Mouse (Mus musculus) NIH3T3 (cell line): ENCODE results near the gene Six1.

ENCODE experiments used
- DNase-seq: peaks from one replicate; pipeline ENCODE4 v3.0.0-alpha.2; 2012; ENCODE audit warnings: low read depth

The Six1 gene

DNA sequence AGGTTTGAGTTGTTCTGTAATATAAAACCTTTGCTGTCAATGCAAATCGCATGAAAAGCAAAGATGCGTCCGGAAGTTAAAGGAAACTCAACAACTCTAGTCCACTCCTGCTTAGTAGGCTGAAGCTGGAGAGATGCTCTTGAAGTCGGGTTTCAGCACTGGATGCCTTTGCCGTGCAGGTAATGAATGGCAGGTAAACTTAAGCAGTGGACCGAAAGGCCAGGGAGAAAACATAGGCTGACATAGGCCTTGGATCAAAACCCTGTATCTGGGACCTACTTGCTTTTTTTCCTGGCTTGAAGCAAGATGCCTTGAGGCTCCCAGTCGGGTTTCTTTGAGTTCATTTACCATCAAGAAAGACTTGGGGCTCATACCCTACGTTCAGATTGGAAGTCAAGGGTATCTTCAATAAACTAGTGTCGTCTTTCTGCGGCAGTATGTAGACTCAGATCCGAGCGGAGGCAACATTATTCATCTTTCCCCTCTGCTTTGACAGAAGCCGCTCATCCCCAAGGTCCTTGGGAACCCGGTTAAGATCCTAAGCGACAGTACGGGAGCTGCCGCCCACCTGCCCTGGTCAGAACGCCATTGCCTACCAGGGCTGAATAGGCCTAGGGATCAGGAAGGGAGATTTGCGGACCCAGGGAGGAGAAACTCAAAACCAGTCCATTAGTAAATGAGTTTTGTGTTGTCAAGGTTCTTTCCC lies 4.0 kb downstream of the Six1 start:
- no peak for DNase-seq

DNA sequence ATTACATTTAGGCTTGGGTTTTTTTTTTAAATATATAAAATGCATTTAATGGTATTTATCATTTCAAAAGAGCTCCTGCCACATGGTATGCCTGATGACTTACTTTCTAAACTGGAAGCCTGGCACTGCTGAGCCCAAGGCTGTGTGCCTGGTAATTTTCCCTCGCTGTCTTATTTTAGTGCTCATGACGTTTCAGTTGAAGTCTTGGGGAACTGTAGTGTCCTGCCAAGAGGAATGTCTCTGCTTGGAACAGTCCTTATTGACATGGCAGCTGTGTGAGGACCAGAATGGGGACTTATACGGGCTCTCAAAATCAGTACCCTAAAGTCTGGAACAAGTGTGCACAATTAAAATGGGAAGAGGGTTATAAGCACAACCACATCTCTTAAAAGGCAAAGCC lies 5.2 kb downstream of the Six1 start:
- DNase-seq: no peak

- DNase-seq: no peak
These were observed 6.1 kb downstream of the Six1 start for GRCm38 (mm10) chr12:73047576-73047975.

- peak; percentile 95 for DNase-seq
These were observed 7.0 kb downstream of the Six1 start for GRCm38 (mm10) chr12:73046607-73047180.

DNA sequence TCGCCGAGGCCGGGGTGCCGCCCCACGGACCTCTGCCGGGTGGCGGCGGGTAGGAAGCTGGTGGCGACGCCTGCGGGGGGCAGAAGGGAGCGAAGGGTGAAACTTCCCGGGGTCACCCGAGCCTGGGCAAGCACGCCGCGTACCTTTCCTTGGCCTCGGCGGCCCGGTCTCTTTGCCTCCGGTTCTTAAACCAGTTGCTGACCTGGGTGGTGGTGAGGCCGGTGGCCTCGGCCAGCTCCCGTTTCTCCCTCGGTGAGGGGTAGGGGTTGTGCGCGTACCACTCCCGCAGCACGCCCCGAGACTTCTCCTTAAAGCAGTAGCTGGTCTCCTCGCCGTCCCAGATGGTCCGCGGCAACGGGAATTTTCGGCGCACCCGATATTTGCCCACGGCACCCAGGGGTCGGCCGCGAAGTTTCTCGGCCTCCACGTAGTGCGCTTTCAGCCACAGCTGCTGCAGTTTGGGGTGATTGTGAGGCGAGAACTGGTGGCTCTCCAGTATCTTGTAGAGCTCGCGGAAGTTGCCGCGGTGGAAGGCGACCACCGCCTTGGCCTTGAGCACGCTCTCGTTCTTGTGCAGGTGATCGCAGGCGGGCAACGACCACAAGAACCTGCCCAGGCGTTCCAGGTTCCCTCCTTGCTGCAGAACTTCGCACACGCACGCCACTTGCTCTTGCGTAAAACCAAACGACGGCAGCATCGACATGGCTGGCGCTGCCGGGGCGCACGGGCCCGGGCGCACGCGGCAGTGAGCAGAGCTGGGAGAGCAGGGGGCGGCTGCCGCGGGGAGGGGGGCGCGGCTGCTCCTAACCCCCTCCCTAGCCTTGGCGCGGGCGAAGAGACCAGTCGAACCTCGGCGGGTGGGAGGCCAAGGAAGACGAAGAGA lies 7.7 kb downstream of the Six1 start:
- peak; percentile 64 for DNase-seq

- DNase-seq: peak; percentile 69
These were observed 8.5 kb downstream of the Six1 start for GRCm38 (mm10) chr12:73045046-73045723.

DNA sequence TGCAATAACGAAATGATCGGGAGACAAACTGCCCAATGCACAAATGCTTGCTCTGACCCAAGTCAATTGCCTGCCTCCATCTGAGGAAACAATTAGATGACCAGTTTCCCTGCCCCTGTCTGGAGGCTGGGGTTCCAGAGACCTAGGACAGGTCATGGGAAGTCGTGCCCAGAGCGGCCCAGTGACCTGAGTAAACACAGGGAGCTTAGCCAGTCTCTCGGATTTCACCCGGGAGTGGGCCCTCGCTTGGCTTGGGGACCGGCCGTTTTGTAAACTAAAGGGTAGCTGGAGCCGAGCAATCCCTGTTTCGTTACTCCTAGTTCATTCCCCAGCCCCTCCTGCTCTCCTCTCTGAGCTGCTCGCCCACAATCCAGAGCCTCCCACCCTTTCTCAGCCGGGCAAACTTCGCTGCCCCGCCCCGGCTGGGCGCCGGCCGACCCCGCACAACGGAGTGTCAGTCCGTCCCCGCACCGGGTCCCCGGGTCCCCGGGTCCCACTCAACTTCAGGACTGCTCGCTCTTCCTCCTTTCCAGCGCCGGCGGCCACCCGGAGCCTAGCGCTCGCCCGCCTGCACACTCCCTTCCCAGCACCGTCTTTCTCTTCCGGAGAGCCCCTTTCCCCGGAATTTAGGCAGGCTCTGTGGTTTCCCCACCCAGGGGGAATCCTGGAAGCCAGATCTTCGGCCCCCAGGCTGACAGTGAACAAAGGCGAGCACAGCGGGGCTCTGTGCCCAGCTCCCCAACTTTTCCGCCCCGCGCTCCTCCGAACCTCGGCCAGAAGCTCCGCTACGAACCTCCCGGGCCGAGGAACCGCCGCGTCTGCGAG lies 9.3 kb downstream of the Six1 start:
- peak; percentile 52 for DNase-seq

DNA sequence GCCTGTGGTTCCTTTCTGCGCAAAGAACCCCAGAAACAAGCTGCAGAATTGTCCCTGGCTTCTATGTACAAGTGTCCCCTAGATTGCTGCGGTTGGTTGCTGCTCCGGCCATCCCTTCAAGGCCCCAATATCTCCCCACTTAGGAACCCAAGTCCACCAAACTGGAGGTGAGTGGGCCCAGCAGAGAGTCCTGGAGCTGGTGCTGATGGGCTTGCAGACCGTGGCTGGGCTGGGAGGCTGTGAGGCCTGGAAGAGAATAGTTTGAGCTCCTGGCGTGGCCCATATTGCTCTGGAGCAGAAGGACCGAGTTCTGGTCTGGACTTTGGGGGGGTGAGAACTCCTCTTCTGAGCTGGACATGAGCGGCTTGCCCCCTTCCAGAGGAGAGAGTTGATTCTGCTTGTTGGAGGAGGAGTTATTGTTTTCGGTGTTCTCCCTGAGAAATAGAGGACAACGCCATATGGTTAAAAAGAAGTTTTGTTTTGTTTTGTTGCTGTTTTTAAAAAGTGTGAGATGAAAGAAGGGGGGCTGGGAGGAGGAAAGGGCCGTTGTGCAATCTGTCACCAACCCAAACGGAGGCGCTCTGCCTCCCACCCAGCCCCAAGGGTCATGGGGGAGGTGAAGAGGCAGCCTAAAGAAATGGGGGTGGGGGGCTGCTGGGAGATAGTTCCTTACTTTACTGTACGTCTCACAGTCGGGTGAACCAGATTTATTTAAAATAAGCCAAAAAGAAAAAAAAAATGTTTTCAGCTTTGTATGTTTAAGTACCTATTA lies 10.1 kb downstream of the Six1 start:
- peak; percentile 35 for DNase-seq

DNA sequence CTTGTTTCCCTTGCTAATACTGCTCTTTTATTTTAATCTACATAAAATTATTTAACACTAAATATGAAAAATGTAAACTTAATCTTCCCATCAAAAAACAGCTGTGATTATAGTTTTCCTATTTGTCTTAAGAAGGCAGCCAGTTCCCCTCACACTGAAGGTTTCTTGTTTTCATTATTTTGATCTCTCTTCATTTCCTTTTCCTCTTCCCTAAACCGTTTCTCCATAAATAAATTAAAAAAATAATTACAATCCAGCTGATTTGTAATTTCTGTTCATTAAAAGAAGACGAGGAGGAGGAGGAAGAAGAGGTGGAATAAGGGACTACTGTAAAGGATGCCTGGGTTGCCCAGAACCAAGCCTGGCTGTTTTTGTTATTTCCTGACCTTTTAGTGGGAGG lies 10.8 kb downstream of the Six1 start:
- DNase-seq: no peak

DNA sequence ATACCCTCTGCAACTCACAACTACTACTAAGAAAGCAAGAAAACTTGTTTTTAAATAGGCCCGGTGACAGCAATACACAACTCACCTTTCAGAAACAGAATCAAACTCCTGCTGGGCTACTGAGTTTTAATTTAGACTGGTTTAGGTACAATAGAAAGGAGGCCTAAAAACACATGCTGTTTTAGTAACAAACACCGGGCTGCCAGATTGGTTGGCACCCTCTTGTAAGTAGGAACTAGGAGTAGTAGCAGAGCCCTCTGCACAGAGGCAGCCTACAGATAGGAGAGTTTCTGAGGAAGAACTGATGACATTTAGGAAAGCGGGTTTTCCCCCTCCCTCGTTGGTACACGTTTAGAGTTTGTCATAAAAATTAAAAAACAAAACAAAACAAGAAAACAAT lies 11.3 kb downstream of the Six1 start:
- DNase-seq: no peak

GRCm38 (mm10) chr12:73041256-73041630 lies 12.4 kb downstream of the Six1 start:
- DNase-seq: no peak

- no peak for DNase-seq
These were observed 13.0 kb downstream of the Six1 start for GRCm38 (mm10) chr12:73040563-73041255.

GRCm38 (mm10) chr12:73039939-73040562 lies 13.6 kb downstream of the Six1 start:
- DNase-seq: no peak

DNA sequence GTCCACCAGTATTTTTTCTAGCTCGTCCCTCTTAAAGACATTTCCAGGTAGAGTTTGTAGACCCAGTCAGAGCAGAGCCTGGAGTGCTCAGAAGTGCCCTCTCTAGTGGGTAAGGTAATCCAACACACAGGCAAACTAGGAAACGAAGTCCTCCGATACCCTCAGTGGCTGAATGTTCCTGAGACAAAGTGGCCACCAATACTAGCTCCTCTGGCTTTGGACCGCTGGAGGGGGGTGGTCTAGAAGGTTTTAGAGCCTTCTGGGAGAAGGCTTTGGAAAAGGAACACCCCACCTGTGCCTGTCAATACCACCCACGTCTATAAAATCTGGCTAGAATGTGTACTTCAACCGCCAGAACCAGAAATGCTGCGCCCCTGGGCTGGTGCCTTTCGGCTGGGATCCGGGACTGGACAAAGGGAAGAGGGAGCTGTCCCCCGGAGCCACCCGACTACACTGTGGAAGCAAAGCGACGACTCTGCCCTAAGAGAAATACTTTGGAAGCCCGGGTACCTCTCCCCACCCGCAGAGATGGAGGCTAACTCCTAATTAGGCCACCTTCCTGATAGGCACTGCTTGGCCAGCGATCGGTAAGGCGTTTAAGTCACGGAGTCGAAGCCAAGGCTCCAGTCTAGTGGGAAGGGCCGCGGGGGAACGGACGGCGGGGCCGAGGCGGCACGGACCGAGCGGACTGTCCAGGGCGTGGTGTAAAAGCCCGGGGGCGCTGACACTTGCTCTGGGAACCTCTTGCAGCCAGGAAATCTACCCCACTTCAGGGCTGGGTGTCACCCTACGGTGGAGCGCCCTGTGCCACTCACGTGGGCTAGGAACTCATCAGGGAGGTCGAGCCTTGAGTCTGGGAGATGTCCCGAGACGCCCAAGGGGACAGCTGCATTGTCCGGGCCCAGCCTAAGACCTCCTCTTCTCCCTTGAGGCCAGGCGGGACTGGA lies 14.4 kb downstream of the Six1 start:
- DNase-seq: no peak

DNA sequence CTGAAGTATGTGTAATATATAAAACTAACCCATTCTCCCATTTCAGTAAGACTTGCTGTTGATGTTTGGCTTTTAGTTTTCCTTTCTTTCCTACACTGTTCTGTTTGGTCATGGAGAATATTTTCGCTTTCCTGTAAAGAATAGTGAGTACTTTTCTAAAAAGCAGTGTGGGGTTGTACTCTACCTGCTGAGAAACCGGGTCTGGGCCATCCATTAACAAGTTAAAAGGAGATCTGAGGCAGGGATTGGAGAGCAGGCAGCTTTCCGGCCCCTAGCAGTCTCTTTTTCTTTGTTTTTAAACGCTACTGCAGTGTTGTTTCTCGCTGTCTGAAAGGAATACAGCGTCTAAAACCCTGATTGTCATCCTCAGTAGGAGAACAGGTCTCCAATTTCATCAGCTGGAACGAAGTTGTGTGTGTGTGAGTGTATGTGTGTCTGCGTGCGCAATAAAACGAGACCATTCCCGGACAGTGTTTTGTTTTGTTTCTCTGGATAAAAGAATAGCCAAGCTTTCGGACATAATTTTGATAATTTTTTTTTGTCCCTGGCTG lies 15.2 kb downstream of the Six1 start:
- no peak for DNase-seq

DNA sequence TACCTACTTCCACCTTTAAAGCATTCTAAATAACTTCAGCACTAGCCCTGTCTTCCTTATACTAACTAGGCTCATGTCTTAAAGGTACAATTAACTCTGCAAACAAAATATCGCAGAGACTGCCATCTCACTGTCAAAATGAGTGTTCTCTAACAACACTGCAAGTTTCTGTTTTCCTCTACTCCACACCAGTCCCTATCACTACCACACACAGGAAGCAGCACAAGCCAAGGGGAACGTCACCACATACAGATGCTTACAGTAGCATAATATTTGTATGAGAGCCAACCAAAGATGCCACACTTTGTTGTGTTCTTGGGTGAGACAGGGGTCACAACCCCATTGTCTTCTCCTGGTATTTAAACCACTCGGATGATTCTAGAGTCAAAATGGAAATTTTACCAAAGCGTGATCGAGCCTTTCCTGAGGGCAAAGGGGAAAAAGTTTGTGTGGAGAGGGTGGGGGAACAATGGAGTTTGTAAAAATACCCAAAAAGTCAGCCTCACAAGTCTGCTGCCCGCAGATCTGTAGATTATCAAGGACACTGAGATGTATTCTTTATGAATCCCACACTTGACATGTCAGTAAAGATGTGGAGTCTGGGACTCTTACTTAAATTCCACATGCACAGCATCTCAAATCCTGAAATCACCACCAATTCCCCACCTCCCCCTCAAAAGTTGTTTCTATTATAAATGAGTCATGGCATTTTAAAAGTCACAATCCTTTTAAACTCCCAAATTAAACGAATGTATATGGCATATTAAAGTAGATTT lies 16.1 kb downstream of the Six1 start:
- no peak for DNase-seq
